Mouse (Mus musculus) heart, embryonic 11.5 days (tissue): ENCODE results near the gene Wbp4. TPM values are rescaled to one million over a fixed set of nuclear protein-coding genes. Genes with fewer than 3 reads are reported as not detected.

ENCODE experiments used
- ATAC-seq: fragments of 200-750 bp; cut with Nextera tagmentation; replicated peaks from 2 replicates; pipeline ENCODE4 v1.8.0; 2017; ENCODE audit warnings: moderate library complexity; ENCODE audit not compliant: insufficient number of reproducible peaks, low FRiP score, low TSS enrichment
- H3K27ac ChIP-seq: fragments of 300-500 bp; sonication (generic); 2 replicates; pipeline ENCODE4 v1.5.1; 2014; ENCODE audit warnings: mild to moderate bottlenecking, low read depth, low read length
- H3K27me3 ChIP-seq: fragments of 300-500 bp; sonication (generic); 2 replicates; pipeline ENCODE4 v1.6.1; 2014; ENCODE audit warnings: mild to moderate bottlenecking, low read length, mixed read lengths; ENCODE audit not compliant: control insufficient read depth, insufficient read depth
- H3K36me3 ChIP-seq: fragments of 300-500 bp; sonication (generic); 2 replicates; pipeline ENCODE4 v1.6.1; 2014; ENCODE audit warnings: mild to moderate bottlenecking, low read length, moderate library complexity, mixed read lengths; ENCODE audit not compliant: control insufficient read depth, insufficient read depth
- H3K4me1 ChIP-seq: fragments of 300-500 bp; sonication (generic); 2 replicates; pipeline ENCODE4 v1.6.1; 2014; ENCODE audit warnings: low read length; ENCODE audit not compliant: control insufficient read depth, insufficient read depth
- H3K4me2 ChIP-seq: fragments of 300-500 bp; sonication (generic); 2 replicates; pipeline ENCODE4 v1.6.1; 2014; ENCODE audit warnings: mild to moderate bottlenecking, moderate library complexity
- H3K4me3 ChIP-seq: fragments of 300-500 bp; sonication (generic); 2 replicates; pipeline ENCODE4 v1.5.1; 2014; ENCODE audit warnings: low read depth, low read length
- H3K9ac ChIP-seq: fragments of 300-500 bp; sonication (generic); 2 replicates; pipeline ENCODE4 v1.6.1; 2014; ENCODE audit warnings: mild to moderate bottlenecking, low read depth, low read length, moderate library complexity
- H3K9me3 ChIP-seq: fragments of 300-500 bp; sonication (generic); replicated peaks from 2 replicates; pipeline ENCODE4 v1.6.1; 2016; ENCODE audit warnings: low read length; ENCODE audit not compliant: control insufficient read depth
- WGBS: fragments of 180-500 bp; shearing (Covaris S2); extraction: QIAGEN DNeasy Blood & Tissue Kit; methylation state at CpG from one replicate; pipeline ENCODE4 v1.1.7; 2014; ENCODE audit not compliant: insufficient replicate concordance; 5-methylcytosine and 5-hydroxymethylcytosine counted together
- polyA plus RNA-seq: library from polyadenylated mRNA; unstranded; fragments of >200 nt; fragmentation: Nextera tagmentation; extraction: Ambion mirVana; gene quantifications from 2 replicates; pipeline ENCODE4 v1.2.1, GENCODE M21; 2014

The Wbp4 gene
- polyA plus RNA-seq, 1 experiment from 2014 or later, result 38.2 TPM

GRCm38 (mm10) chr14:79515100-79515499, 33.8 kb upstream of the Wbp4 start:
- Histone ChIP-seq H3K4me1 (peaks cover 6% of the 10 kb centered on the region; the same call in 1 of the 2 replicates), H3K4me2 (no peak overlapping the region), H3K4me3 (no peak overlapping the region), H3K27ac (no peak overlapping the region), H3K9me3 (no peaks in the 10 kb centered on the region), H3K27me3 (no peaks in the 10 kb centered on the region), H3K9ac (no peak overlapping the region), H3K36me3 (no peaks in the 10 kb centered on the region)
- no peak for ATAC-seq
- WGBS, result 87% methylated on average over 8 of the region's 8 CpGs

GRCm38 (mm10) chr14:79513951-79514350, 32.6 kb upstream of the Wbp4 start:
- Histone ChIP-seq H3K4me1 (peaks cover 6% of the 10 kb centered on the region; the same call in 1 of the 2 replicates), H3K4me2 (no peak overlapping the region), H3K27me3 (no peaks in the 10 kb centered on the region), H3K4me3 (no peak overlapping the region), H3K9ac (no peak overlapping the region), H3K36me3 (no peaks in the 10 kb centered on the region), H3K9me3 (no peaks in the 10 kb centered on the region), H3K27ac (no peak overlapping the region)
- ATAC-seq, result no peak
- 80% methylated on average over 2 of the region's 2 CpGs for WGBS

GRCm38 (mm10) chr14:79511521-79511920, 30.2 kb upstream of the Wbp4 start:
- Histone ChIP-seq H3K4me2 (no peak overlapping the region), H3K4me3 (no peak overlapping the region), H3K27ac (no peak overlapping the region), H3K9ac (no peak overlapping the region), H3K9me3 (no peaks in the 10 kb centered on the region), H3K4me1 (peaks cover 14% of the 10 kb centered on the region; the same call in 1 of the 2 replicates), H3K27me3 (no peaks in the 10 kb centered on the region), H3K36me3 (no peaks in the 10 kb centered on the region)
- WGBS, result 58% methylated on average over 1 of the region's 1 CpGs
- no peak for ATAC-seq

- 71% methylated on average over 9 of the region's 9 CpGs for WGBS
- Histone ChIP-seq H3K36me3 (no peaks in the 10 kb centered on the region), H3K9me3 (no peaks in the 10 kb centered on the region), H3K4me3 (no peak overlapping the region), H3K27me3 (no peaks in the 10 kb centered on the region), H3K4me2 (no peak overlapping the region), H3K27ac (no peak overlapping the region), H3K4me1 (peaks cover 16% of the 10 kb centered on the region; the same call in 1 of the 2 replicates), H3K9ac (no peak overlapping the region)
- ATAC-seq, result no peak
Measured at GRCm38 (mm10) chr14:79508662-79509305, 27.5 kb upstream of the Wbp4 start.

- no peak for ATAC-seq
- H3K9ac ChIP-seq, result no peak overlapping the region
- no peak overlapping the region for H3K4me3 ChIP-seq
- H3K36me3 ChIP-seq, result no peaks in the 10 kb centered on the region
- no peaks in the 10 kb centered on the region for H3K9me3 ChIP-seq
- no peak overlapping the region for H3K4me2 ChIP-seq
- H3K4me1 ChIP-seq, result peaks cover 25% of the 10 kb centered on the region
- WGBS, result 81% methylated on average over 1 of the region's 1 CpGs
- no peaks in the 10 kb centered on the region for H3K27me3 ChIP-seq
- no peak overlapping the region for H3K27ac ChIP-seq
Measured at GRCm38 (mm10) chr14:79507846-79508245, 26.5 kb upstream of the Wbp4 start.

- Histone ChIP-seq H3K27me3 (no peaks in the 10 kb centered on the region), H3K9ac (no peak overlapping the region), H3K4me2 (peak overlapping the region; percentile 14), H3K27ac (0 out of 2 replicates have a peak overlapping the region, but pooled peaks have one; percentile 29), H3K4me1 (peaks cover 21% of the 10 kb centered on the region), H3K9me3 (no peaks in the 10 kb centered on the region), H3K36me3 (no peaks in the 10 kb centered on the region), H3K4me3 (no peak overlapping the region)
- peak; percentile 88 for ATAC-seq
- 44% methylated on average over 9 of the region's 9 CpGs for WGBS
Measured at GRCm38 (mm10) chr14:79506207-79506606, 24.9 kb upstream of the Wbp4 start.

GRCm38 (mm10) chr14:79504246-79505006, 23.1 kb upstream of the Wbp4 start:
- no peak for ATAC-seq
- WGBS, result 91% methylated on average over 7 of the region's 7 CpGs

GRCm38 (mm10) chr14:79503371-79504075, 22.2 kb upstream of the Wbp4 start:
- Histone ChIP-seq H3K36me3 (no peaks in the 10 kb centered on the region), H3K27ac (peak overlapping the region; percentile 18; the same call in 1 of the 2 replicates), H3K4me2 (no peak overlapping the region), H3K9me3 (no peaks in the 10 kb centered on the region), H3K4me1 (peaks cover 28% of the 10 kb centered on the region), H3K4me3 (no peak overlapping the region), H3K9ac (no peak overlapping the region), H3K27me3 (no peaks in the 10 kb centered on the region)
- ATAC-seq, result no peak; the same call in 1 of the 2 replicates
- 65% methylated on average over 5 of the region's 5 CpGs for WGBS

More at GRCm38 (mm10) chr14:79504246-79505006, 23.1 kb upstream of the Wbp4 start:
- H3K9ac ChIP-seq, result no peak overlapping the region
- no peak overlapping the region for H3K4me3 ChIP-seq
- H3K4me2 ChIP-seq, result no peak overlapping the region
- H3K27me3 ChIP-seq, result no peaks in the 10 kb centered on the region
- H3K36me3 ChIP-seq, result no peaks in the 10 kb centered on the region
- H3K27ac ChIP-seq, result 0 out of 2 replicates have a peak overlapping the region, but pooled peaks have one; percentile 18
- H3K4me1 ChIP-seq, result peaks cover 24% of the 10 kb centered on the region
- no peaks in the 10 kb centered on the region for H3K9me3 ChIP-seq
